Mouse (Mus musculus): ENCODE data around the gene Nkx6-2. TPM values are rescaled to one million over a fixed set of nuclear protein-coding genes. Genes with fewer than 3 reads are reported as not detected.

Nkx6-2 gene
- total RNA-seq (2014; fragmentation: Nextera tagmentation) = not detected in 2 replicates
- not detected in 2 replicates for total RNA-seq (2017)

DNA sequence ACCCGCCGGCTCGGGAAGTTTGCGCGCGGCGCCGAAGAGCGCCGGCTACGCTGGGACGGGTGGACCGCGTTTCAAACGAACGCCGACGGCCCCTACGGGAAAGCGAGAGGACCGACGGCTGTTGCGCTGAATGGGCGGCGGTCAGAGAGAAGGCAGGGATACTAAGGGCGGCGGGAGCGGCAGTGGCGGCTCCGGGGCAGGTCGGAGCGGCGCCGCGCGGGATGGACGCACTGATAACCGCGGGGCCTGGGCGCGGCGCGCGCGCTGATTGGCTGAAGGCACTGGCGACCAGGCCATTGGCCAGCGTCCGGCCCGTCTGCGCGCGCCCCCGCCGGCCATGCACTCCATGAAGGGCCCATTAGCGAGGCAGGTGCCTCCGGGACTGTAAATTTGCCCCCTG lies at the start of gene Nkx6-2:
Nkx6-2 (minus strand) TSS at position 203 of the 400 bp plus-strand sequence.
- ATAC-seq (replicated peaks; ENCODE audit: low FRiP score, low TSS enrichment, poor library complexity, severe bottlenecking) = no peak

DNA sequence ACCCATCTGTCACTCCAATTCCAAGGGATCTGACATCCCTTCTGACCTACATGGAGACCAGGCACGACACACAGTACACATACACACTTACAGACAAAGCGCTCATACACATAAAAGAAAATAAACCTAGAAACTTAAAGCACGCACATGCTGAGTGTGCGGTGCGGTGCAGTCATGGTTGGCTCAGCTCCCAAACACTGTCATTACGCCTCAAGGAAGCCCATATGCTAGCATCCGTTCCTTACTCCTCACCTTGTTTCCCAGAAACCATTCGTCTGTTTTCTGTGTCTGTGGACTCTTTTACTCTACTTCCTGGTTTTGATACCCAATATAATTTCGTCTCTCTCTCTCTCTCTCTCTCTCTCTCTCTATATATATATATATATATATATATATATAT lies 42.6 kb upstream of the Nkx6-2 start:
- no peak for ATAC-seq (replicated peaks; ENCODE audit: low FRiP score, low TSS enrichment, poor library complexity, severe bottlenecking)

DNA sequence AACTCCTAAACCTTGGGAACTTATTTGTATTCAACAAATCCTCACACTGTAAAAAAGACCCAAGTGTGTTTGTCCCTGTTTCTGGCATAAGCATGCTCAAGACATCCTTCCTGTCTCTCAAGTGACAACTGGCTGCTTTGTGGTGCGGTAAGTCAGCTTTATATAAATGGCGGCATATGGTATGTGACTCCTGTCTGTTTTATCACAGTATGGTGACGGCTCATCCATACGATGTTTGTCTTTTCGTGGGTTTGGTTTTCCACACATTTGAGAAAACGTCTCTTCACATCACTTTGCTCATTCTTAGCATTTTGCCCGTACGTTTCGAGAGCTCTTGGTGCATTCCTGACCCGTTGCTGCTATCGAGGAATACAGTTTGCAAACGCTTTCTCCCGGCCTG lies 40.0 kb upstream of the Nkx6-2 start:
- ATAC-seq (replicated peaks; ENCODE audit: low FRiP score, low TSS enrichment, poor library complexity, severe bottlenecking) = no peak

DNA sequence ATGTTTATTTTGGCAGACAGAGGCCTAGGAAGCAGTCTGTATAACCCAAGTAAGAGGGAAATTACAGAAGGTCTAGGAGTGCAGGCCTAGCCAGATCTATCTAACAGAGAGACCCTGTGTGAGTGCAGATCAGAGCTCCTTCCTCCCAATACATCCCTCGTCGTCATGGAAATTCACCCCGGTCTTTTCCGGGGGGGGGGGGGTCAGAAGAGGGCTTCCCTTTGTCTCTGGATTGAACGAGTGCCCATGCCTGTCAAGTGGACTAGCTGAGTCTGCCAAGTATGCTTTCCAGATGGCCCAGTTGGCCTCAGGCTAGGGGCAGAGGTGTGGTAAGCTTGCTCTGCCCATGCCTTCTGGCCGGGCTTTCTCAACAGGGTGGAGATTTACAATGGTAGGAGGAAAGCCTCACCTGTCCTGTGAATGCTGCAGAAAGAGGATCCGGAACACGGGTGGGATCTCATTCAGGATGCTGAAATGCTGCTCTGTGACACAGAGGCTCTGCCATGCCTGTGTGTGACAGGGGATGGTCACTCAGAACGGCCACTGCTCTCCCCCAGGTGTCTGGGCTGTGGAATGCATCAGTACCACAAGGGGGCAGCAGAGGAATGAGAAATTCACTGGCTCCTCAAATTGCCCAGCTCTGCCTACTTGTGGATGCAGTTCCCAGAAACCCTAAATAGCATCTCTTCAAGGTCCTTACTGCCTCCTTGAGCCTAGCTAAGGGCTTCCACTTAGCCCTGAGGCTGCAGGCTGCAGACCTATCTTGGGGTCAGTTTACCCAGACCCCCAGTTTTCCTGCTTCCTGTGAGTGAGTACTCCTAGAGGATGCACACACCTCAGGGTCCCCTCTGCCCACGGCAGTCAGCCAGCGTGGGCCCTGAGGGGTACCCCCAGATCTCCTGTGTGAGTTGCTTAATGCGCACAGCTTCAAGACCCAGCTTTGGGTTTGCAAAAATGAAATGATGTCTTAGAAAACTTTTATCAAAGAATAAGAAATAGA lies 33.5 kb upstream of the Nkx6-2 start:
- peak; percentile 74 for ATAC-seq (replicated peaks; ENCODE audit: low FRiP score, low TSS enrichment, poor library complexity, severe bottlenecking)

DNA sequence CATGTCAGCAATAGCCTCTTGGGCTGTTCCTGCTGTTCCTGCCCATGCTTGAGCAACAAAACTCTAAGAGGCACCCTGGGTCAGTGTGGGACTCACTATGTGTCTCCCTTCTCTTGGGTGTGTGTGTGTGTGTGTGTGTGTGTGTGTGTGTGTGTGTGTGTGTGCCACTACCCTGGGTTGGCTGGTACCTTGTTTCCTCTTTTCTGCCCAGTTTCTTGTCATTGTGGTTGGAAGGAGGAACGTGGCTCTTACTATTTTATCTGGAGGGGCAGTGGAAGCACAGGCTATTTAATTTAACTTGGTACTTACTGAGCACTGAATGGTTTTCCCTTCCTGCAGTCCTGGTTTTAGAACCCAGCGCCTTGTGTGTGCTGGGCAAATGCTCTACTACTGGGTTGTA lies 27.7 kb upstream of the Nkx6-2 start:
- ATAC-seq (replicated peaks; ENCODE audit: low FRiP score, low TSS enrichment, poor library complexity, severe bottlenecking) = no peak

DNA sequence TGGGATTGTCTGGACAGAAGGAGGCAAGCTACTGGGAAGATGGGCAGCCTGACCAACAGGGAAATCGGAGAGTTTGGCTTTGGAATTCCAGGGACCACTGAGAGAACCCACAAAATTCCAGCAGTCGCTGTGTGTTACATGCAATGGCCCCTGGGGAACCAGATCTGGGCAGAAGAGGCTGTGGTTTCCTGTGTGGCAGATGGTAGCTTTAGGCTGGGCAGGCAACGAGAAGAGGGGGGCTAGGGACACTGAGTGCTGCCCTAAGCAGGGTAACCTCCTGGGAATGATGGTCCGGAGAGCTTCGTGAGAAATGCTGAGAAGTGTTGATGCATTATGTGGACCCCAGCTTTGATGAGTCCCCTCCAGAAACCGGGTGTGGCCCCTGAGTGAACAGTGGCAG lies 13.3 kb upstream of the Nkx6-2 start:
- ATAC-seq (replicated peaks; ENCODE audit: low FRiP score, low TSS enrichment, poor library complexity, severe bottlenecking) = no peak

DNA sequence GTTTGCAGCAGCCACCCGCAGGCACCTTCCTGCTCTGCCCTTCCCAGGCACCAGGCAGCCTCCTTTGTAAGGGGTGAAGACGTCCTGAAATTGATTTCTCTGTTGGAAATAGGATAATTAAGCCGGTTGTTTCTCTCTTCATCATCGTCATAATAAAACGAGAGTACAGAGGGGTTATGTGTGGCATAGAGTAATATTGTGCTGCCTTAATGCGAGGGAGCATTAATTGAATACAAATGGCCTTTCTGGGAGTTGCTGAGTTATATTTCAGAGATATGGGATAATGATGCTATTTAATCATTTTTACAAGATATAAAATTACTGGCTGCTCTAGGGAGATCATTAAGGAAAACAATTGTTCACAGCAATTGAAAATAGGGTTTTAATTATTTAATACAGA lies 12.7 kb upstream of the Nkx6-2 start:
- no peak for ATAC-seq (replicated peaks; ENCODE audit: low FRiP score, low TSS enrichment, poor library complexity, severe bottlenecking)

DNA sequence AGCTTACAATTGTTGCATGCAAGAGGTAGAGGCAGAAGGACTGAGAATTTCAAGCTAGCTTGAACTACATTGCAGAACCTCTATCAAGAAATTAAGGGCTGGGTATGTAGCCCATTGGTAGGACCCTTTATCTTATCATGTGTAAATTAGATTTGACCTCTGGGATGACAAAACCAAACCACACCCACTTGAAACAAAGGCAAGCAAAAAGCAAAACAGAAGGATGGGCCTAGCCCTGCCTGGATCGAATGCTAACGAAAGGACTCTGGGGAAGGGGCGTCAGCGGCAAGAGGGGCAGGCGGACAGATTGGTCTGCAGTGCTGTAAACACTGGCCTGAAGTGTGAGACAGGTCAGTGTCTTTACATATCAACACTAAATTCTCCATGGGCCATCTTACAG lies 8.7 kb upstream of the Nkx6-2 start:
- no peak for ATAC-seq (replicated peaks; ENCODE audit: low FRiP score, low TSS enrichment, poor library complexity, severe bottlenecking)

DNA sequence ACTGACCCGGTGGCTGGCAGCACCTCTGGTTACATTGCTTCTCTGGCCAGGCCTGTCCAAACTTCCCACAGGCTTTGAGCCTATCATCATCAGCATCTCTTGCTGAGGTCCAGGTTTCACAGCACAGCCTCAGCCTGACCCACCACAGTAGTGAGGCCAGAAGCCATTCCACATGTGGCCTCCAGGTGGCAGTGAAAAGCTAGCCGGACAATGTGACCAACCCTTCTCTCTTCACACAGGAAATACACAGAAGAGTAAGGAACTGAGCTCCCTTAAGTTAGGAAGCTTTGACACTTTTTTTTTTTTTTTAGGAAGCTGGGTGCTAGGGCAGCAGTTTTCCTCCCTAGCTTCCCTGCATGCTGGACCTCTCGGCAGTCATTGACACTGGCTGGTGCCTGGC lies 7.7 kb upstream of the Nkx6-2 start:
- ATAC-seq (replicated peaks; ENCODE audit: low FRiP score, low TSS enrichment, poor library complexity, severe bottlenecking) = peak; percentile 87

DNA sequence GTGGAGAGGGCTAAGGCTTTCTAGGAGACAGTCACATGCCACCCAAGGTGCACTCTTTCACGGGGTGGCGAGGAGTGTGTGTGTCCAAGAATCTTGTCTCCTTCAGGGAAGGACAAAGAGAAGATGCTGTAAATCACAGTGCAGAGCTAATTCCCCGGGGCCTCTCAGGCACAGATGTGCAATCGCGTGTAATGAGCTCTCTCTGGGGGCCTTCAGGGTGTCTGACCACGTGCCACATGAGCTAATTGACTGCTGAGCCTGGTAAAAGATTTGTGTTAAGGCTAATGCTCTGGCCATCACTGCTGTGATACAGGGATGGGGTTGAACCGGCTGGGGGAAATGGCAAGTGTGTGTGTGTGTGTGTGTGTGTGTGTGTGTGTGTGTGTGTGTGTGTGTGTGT lies 5.3 kb upstream of the Nkx6-2 start:
- ATAC-seq (replicated peaks; ENCODE audit: low FRiP score, low TSS enrichment, poor library complexity, severe bottlenecking) = no peak

DNA sequence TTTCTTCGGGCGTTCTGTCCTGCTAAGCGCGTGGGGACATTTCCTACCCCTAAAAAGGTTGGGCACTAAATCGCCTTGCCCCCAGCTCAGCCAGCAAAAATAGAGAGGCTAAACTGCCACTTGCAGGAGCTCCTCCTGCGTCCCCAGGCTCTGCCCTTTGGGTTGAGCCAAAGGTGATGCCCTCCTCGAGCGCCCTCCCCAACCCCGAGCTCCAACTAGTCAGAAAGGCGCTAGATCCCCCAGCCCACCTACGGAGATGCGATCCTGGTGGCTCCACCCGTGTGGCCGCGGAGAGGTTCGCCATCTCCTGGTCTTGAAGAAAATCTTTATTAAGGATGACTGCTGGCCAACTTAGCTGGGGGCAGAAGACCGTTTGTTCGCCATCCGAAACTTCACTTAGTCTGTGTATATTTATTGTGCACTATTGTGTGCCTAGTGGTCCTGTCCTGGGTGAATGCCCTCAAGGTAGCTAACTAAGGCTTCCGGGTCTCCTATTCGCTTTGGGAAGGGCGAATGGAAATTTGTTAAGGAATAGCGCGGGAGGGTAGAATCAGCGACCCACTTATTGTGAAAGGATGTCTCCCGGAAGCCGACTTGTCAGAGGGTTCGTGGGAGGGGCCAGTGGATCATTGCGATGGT lies 2.7 kb upstream of the Nkx6-2 start:
- ATAC-seq (replicated peaks; ENCODE audit: low FRiP score, low TSS enrichment, poor library complexity, severe bottlenecking) = no peak

DNA sequence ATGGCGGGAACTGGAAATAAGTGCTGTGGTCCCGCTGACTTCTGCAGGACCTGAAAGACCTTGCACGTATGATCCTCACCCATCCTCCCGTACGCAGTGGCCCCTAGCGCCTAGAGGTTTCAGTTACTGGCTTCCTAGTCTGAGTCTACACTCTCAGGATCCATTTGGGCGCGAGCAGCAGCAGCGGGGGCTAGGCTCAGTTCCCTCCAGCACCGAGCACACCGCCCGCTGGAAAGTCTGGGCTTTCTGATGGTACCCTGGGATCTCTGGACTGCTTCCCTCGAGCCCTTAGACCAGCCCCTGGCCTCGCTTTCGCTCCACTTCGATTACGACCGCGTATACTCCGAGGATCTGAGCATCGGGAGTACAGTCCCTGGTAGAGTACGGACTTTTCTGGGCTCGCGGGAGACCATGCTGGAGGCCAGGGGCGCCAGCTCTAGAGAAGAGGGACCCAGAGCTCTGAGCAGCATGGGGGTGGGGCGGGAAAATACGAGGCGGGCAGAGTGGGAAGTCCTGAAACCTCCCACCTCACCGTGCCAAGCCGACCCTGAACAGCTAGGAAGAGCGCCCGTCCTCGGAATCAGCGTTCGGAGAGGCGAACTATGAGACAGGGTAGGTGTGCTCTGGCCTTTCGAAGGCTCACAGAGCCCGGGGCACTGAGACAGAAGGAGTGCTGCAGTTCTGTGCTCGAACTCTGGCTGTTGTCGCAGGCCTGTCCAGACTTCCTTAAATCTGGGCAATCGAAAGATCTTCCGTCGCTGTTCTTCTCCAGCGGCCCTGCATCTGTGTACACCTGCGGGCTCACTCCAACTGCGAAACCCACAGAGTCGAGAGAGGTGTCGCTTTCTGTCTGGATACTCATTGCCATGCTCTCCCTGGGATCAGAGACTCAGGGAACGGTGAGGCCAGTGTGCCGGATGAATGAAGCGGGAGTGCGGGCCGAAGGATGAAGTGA lies 1.9 kb upstream of the Nkx6-2 start:
- no peak for ATAC-seq (replicated peaks; ENCODE audit: low FRiP score, low TSS enrichment, poor library complexity, severe bottlenecking)

DNA sequence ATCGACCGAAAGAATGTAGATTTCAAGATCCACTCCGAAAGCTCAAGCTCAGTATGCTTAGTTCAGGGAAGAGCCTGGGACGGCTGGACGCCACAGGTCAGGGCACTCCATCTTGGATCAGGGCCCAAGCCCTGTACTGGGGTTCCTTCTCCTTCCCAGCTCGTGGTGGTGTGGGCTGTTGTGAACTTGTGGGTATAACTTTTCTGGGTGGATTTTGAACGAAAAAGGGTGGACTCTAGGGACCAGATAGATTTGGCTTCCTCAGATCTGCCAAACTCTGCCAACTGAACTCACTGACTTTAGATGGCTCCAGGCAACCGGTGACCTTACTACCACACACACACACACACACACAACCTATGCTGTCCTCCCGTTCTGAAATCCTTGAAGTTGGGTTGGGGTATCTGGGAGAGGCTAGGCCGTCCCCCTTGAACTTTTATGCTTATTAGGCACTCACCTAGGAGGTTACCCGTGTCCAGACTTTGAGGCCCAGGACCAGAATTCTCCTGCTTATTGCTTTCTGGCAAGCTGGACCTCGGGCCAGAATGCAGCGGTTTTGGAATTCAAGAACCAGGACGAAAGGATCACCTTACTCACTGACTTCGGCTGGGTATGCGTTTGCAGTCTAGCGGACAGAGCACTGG lies 619 bp upstream of the Nkx6-2 start:
- ATAC-seq (replicated peaks; ENCODE audit: low FRiP score, low TSS enrichment, poor library complexity, severe bottlenecking) = no peak

DNA sequence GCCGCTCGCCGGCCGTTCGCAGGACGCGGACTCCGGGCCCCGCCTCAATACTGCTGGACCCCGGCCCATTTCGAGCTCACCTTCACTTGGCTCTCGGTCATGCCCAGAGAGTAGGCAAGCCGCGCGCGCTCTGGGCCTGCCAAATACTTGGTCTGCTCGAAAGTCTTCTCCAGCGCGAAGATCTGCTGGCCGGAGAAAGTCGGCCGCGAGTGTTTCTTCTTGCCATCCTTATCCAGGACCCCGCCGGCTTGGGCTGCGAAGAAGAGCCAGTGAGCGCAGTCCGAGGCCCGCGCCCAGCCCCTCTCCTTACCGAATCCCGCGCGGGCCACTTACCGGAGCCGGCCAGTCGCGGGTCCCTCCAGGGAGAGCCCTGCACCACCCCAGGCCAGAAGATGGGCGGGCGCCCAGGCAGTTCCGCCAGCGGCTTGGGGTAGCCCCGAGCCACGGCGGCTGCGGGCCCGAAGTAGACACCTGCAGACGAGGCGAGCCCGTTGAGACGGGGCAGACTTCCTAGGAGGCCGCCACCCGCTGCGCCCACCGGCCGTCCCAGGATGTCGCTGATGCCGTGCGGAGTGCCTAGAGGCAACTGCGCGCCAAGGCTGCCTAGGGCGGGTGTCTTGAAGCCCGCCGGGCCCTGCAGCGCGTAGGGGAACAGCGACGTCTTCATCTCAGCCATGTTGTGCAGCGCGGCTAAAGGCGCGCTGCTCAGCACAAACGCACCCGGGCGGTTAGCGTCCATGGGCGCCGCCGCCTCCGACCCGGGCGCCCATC lies 611 bp downstream of the Nkx6-2 start:
- no peak for ATAC-seq (replicated peaks; ENCODE audit: low FRiP score, low TSS enrichment, poor library complexity, severe bottlenecking)

DNA sequence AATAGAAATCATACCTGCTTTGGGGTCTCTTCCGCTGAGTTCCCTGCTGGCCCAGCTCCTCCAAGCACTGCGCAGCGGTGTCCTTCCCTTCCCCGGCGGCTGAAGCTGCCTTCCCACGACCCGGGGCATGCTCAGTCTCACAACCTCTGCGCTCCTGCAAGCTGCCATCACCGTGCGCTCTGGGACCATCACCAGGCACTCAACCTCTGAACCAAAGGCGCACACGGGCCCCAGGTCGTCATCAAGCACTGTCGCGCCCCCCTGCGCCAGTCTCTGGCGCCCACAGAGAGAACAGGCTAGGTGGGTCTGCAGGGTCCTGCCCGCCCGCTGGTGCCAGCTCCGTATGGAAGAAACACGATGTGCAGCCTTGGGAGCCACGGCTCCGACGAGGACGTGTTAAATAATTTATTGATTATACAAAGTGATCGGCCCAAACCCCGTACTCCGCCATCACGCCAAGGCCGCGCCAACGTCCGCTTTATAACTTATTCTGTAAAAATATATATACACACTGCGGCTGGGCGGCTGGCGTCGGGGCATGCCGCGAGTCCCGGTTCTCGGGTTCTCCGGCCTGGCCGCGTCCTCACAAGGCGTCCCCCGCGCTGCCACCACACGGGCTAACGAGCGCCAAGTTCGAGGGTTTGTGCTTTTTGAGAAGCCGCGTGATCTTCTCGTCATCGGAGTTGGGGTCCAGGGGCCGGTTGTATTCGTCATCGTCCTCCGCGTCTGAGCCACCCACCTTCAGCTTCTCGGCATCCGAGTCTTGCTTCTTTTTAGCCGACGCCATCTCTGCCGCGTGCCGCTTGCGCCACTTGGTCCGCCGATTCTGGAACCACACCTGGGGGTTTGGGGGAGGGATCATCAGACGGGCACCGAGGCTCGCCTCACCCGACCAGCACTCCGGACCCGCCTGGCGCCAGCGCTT lies 1.5 kb downstream of the Nkx6-2 start:
- ATAC-seq (replicated peaks; ENCODE audit: low FRiP score, low TSS enrichment, poor library complexity, severe bottlenecking) = no peak

DNA sequence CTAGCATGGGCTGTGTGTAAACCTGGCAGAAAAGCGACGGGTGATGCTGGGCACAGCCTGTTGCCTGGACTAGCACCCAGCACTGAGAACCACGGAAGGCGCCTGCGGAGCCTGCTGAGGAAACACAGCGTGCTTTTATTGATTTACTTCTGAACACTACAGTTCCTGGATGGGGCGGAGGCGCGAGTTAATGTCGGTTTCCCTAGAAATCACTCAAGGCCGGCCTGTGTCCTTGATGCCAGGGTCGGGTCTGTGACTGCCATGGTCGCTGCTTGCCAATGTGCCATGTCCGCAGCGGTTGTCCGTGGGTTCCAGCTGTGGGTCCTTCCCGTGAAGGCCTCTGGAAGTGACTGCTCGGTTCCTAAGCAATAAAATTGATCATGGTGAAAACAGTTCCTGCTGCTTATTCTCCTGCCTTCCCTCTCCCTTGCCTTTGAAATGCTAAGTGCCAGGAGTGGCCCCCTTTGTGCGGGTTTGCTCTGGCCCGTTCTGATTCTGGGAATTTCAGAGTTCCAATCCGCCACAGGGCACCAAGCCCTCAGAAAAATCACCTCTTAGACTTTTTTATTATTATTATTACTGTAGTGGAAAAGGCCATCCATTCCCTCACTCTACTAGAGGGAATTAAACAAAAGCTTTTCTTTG lies 3.2 kb downstream of the Nkx6-2 start:
- ATAC-seq (replicated peaks; ENCODE audit: low FRiP score, low TSS enrichment, poor library complexity, severe bottlenecking) = no peak

DNA sequence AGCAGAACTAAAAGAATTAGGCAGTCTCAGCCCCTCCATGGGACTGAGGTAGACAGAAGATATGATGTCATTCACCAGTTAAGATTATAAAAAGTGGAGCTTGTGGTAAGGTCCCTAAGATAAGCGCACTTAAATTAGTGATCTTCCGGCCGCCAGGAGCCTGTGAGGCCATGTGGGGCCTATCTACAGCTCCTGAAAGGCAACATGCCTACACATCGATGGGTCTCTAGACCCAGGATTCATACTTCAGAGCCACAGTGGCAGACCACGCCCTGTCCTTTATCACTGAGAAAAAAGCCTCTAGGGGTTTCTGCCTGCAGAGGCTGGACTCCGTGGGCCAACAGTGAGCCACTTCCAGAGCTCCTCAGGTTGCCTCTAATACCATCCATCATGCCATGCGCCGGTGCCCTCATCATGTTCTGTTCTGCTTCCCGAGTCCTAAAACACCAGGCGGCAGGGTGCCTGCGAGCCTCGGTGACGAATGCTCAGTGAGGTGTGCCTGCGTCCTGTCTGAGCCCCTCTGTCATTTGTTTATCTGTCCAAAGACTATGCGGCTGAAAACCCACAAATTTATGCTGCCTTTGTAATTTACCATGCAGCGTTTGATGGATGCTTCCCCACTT lies 6.4 kb downstream of the Nkx6-2 start:
- ATAC-seq (replicated peaks; ENCODE audit: low FRiP score, low TSS enrichment, poor library complexity, severe bottlenecking) = peak; percentile 72

Data from megakaryocyte-erythroid progenitor cell, adult 5-6 weeks (primary cell).